Mouse (Mus musculus) lung, adult 2 months (tissue): ENCODE results near the gene Rexo4. TPM values are rescaled to one million over a fixed set of nuclear protein-coding genes. Genes with fewer than 3 reads are reported as not detected.

ENCODE experiments used
- DNase-seq: peaks from one replicate; pipeline ENCODE4 v3.0.0; 2022
- H3K4me1 ChIP-seq: fragments of 200-500 bp; 2 replicates; pipeline ENCODE4 v1.6.1; 2011; ENCODE audit warnings: low read length; ENCODE audit not compliant: control insufficient read depth, insufficient read depth
- H3K4me3 ChIP-seq: fragments of 200-500 bp; replicated peaks from 2 replicates; pipeline ENCODE3; 2011; ENCODE audit warnings: low read depth, mild to moderate bottlenecking, control low read depth, low read length; ENCODE audit errors: extremely low read depth
- CTCF ChIP-seq: fragments of 200-500 bp; IDR thresholded peaks from 2 replicates; pipeline ENCODE4 v1.5.1; 2011; ENCODE audit warnings: mild to moderate bottlenecking, low read length, control low read depth; ENCODE audit not compliant: insufficient read depth
- POLR2A ChIP-seq: fragments of 200-500 bp; IDR thresholded peaks from 2 replicates; pipeline ENCODE4 v1.6.1; 2011; ENCODE audit warnings: low read depth, mild to moderate bottlenecking, control low read depth, low read length, borderline replicate concordance; ENCODE audit errors: extremely low read depth
- WGBS: fragments of 180-500 bp; shearing (Covaris S2); methylation state at CpG from one replicate; pipeline ENCODE4 v1.1.7; 2018; 5-methylcytosine and 5-hydroxymethylcytosine counted together
- polyA plus RNA-seq: library from polyadenylated mRNA; depleted of rRNA; stranded (reverse); fragments of >200 nt; gene quantifications from 2 replicates; pipeline ENCODE4 v1.2.3, GENCODE M21; 2012; rRNA removed

Rexo4 gene
- polyA plus RNA-seq, 1 experiment, result 20.7 TPM

GRCm38 (mm10) chr2:26905936-26906335 is 58.2 kb downstream of the Rexo4 start:
- Histone ChIP-seq H3K4me3 (no peak overlapping the region), H3K4me1 (peaks cover 18% of the 10 kb centered on the region)
- TF ChIP-seq CTCF, result no peak
- no peak for TF ChIP-seq POLR2A
- WGBS, result 91% methylated on average over 2 of the region's 2 CpGs
- no peak for DNase-seq

Other genes with a start within 250 kb of the Rexo4 start
- gene Abo, start 99.4 kb downstream of the Rexo4 start, polyA plus RNA-seq, result 1.0 TPM in 1 of 2 replicates, not detected in the other
- gene Surf6, start 61.5 kb downstream of the Rexo4 start, polyA plus RNA-seq, result 6.8 and 10.1 TPM in 2 replicates
- 27.6 and 30.9 TPM in 2 replicates for gene Med22, start 53.7 kb downstream of the Rexo4 start, polyA plus RNA-seq
- 348 and 458 TPM in 2 replicates for gene Rpl7a, start 53.6 kb downstream of the Rexo4 start, polyA plus RNA-seq
- 18.0 and 21.0 TPM in 2 replicates for gene Surf2, start 48.0 kb downstream of the Rexo4 start, polyA plus RNA-seq
- gene Surf1, start 47.9 kb downstream of the Rexo4 start, polyA plus RNA-seq, result 65.5 and 68.0 TPM in 2 replicates
- 214 and 250 TPM in 2 replicates for gene Surf4, start 30.5 kb downstream of the Rexo4 start, polyA plus RNA-seq
- 0.17 and 0.31 TPM in 2 replicates for gene Stkld1, start 30.3 kb downstream of the Rexo4 start, polyA plus RNA-seq
- 0.83 and 1.1 TPM in 2 replicates for gene Adamts13, start 9.0 kb upstream of the Rexo4 start, polyA plus RNA-seq
- gene Cacfd1, start 45.5 kb upstream of the Rexo4 start, polyA plus RNA-seq, result 43.7 and 49.2 TPM in 2 replicates
- 6.2 and 9.5 TPM in 2 replicates for gene Slc2a6, start 63.6 kb upstream of the Rexo4 start, polyA plus RNA-seq
- gene Mymk, start 107.8 kb upstream of the Rexo4 start, polyA plus RNA-seq, result 0.19 and 0.32 TPM in 2 replicates
- gene Adamtsl2, start 115.0 kb upstream of the Rexo4 start, polyA plus RNA-seq, result 50.7 and 73.0 TPM in 2 replicates
- 0.03 and 0.04 TPM in 2 replicates for gene Fam163b, start 178.1 kb upstream of the Rexo4 start, polyA plus RNA-seq
- 0.17 and 0.18 TPM in 2 replicates for gene Dbh, start 200.8 kb upstream of the Rexo4 start, polyA plus RNA-seq